Mouse (Mus musculus): ENCODE results near the gene Ifnb1. TPM values are rescaled to one million over a fixed set of nuclear protein-coding genes. Genes with fewer than 3 reads are reported as not detected.
A peak's percentile ranks its signal among the peaks of the same experiment; 100 is the strongest.

Ifnb1 gene
- polyA plus RNA-seq, 1 experiment from 2014 or later, result not detected

- no peak overlapping the region for H3K4me2 ChIP-seq
- no peak for DNase-seq (ENCODE audit: low spot score)
- no peak overlapping the region for H3K4me3 ChIP-seq (ENCODE audit: low read depth, low read length)
- WGBS, result 80% methylated on average over 7 of the region's 7 CpGs
- H3K27me3 ChIP-seq (replicated peaks; ENCODE audit: control insufficient read depth, insufficient read depth, low read length), result no peaks in the 10 kb centered on the region
- H3K27ac ChIP-seq (ENCODE audit: low read depth, low read length), result no peak overlapping the region
- 0 out of 2 replicates have a peak, but pooled peaks cover 3% of the 10 kb centered on the region for H3K4me1 ChIP-seq (replicated peaks; ENCODE audit: control insufficient read depth, insufficient read depth, low read length)
- no peaks in the 10 kb centered on the region for H3K9me3 ChIP-seq (ENCODE audit: control insufficient read depth, low read length)
- H3K36me3 ChIP-seq (ENCODE audit: control insufficient read depth, insufficient read depth, low read length), result no peaks in the 10 kb centered on the region
- ATAC-seq (replicated peaks; ENCODE audit: low FRiP score), result no peak
- no peak overlapping the region for H3K9ac ChIP-seq (ENCODE audit: low read depth, low read length)
These were observed 14.1 kb upstream of the Ifnb1 start for GRCm38 (mm10) chr4:88536640-88537039.

DNA sequence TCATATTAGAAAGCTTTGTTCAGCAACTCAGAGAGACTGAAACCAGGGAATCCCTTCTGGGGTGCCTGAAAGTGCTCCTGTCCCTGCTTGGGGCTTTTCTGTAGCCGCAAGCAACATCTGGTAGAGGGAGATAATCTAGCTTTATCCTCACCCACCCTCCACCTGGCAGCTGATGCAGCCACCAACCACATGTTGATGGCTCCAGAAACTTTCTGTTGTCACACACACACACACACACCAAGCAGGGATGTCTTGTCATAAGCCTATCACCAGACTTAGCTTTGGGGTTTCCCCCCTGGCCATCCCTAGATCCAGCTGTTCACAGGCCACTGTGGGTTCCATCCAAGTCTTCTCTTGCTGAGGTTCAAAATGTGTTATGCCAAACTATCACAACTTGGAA, 13.2 kb upstream of the Ifnb1 start:
- Histone ChIP-seq H3K9ac (ENCODE audit: low read depth, low read length) (no peak overlapping the region), H3K36me3 (ENCODE audit: control insufficient read depth, insufficient read depth, low read length) (no peaks in the 10 kb centered on the region), H3K4me1 (replicated peaks; ENCODE audit: control insufficient read depth, insufficient read depth, low read length) (0 out of 2 replicates have a peak, but pooled peaks cover 3% of the 10 kb centered on the region), H3K9me3 (ENCODE audit: control insufficient read depth, low read length) (no peaks in the 10 kb centered on the region), H3K4me3 (ENCODE audit: low read depth, low read length) (no peak overlapping the region), H3K27ac (ENCODE audit: low read depth, low read length) (no peak overlapping the region), H3K4me2 (no peak overlapping the region), H3K27me3 (replicated peaks; ENCODE audit: control insufficient read depth, insufficient read depth, low read length) (no peaks in the 10 kb centered on the region)
- DNase-seq (ENCODE audit: low spot score), result no peak
- ATAC-seq (replicated peaks; ENCODE audit: low FRiP score), result peak; percentile 93
- WGBS, result 50% methylated on average over 1 of the region's 1 CpGs

DNA sequence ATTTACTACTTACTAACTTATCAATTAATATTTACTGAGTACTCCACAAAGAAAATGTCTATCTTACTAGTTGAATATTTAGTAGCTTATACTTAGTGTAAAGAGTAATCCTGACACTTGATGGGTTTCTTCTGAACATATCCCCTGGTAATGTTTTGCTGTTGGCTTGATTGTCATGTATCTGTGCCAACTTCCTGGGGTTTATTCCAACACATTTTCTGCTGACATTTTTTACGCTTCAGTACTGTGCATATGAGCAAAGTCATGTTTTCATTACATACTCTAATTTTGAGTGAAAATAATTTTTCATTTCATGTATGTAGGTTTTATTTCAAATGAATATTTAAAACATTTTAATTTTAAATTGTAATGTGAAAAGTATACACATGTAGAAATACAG, 12.3 kb upstream of the Ifnb1 start:
- 82% methylated on average over 1 of the region's 1 CpGs for WGBS
- Histone ChIP-seq H3K36me3 (ENCODE audit: control insufficient read depth, insufficient read depth, low read length) (no peaks in the 10 kb centered on the region), H3K4me2 (no peak overlapping the region), H3K9me3 (ENCODE audit: control insufficient read depth, low read length) (no peaks in the 10 kb centered on the region), H3K27me3 (replicated peaks; ENCODE audit: control insufficient read depth, insufficient read depth, low read length) (no peaks in the 10 kb centered on the region), H3K27ac (ENCODE audit: low read depth, low read length) (no peak overlapping the region), H3K4me1 (replicated peaks; ENCODE audit: control insufficient read depth, insufficient read depth, low read length) (0 out of 2 replicates have a peak, but pooled peaks cover 3% of the 10 kb centered on the region), H3K4me3 (ENCODE audit: low read depth, low read length) (no peak overlapping the region), H3K9ac (ENCODE audit: low read depth, low read length) (no peak overlapping the region)
- DNase-seq (ENCODE audit: low spot score) (no peak), ATAC-seq (replicated peaks; ENCODE audit: low FRiP score) (no peak)

DNA sequence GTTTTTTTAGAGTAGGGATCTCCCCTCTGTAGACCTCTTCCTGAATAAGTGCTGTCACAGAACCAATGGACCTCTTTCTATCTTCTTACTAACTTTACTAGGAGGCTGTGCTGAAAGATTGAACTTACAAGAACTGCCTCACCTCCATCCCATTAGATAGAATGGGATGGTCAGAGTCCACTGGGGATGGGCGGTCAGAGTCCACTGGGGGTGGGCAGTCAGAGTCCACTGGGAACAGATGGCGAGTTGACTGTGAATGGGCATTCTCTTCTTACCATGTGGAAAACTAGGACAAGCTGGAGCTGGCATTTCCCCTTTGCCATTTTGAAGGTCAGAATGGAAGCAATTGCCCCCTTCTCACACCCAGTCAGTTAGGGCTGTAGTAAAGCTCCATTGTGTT, 10.9 kb upstream of the Ifnb1 start:
- Histone ChIP-seq H3K4me1 (replicated peaks; ENCODE audit: control insufficient read depth, insufficient read depth, low read length) (0 out of 2 replicates have a peak, but pooled peaks cover 3% of the 10 kb centered on the region), H3K4me3 (ENCODE audit: low read depth, low read length) (no peak overlapping the region), H3K9me3 (ENCODE audit: control insufficient read depth, low read length) (no peaks in the 10 kb centered on the region), H3K27me3 (replicated peaks; ENCODE audit: control insufficient read depth, insufficient read depth, low read length) (no peaks in the 10 kb centered on the region), H3K9ac (ENCODE audit: low read depth, low read length) (no peak overlapping the region), H3K4me2 (no peak overlapping the region), H3K36me3 (ENCODE audit: control insufficient read depth, insufficient read depth, low read length) (no peaks in the 10 kb centered on the region), H3K27ac (ENCODE audit: low read depth, low read length) (no peak overlapping the region)
- DNase-seq (ENCODE audit: low spot score), result no peak
- ATAC-seq (replicated peaks; ENCODE audit: low FRiP score), result no peak
- WGBS, result 86% methylated on average over 2 of the region's 2 CpGs

GRCm38 (mm10) chr4:88530892-88531291, 8.3 kb upstream of the Ifnb1 start:
- no peak overlapping the region for H3K9ac ChIP-seq (ENCODE audit: low read depth, low read length)
- no peak overlapping the region for H3K4me3 ChIP-seq (ENCODE audit: low read depth, low read length)
- H3K4me1 ChIP-seq (replicated peaks; ENCODE audit: control insufficient read depth, insufficient read depth, low read length), result no peaks in the 10 kb centered on the region
- ATAC-seq (replicated peaks; ENCODE audit: low FRiP score), result no peak
- no peak overlapping the region for H3K27ac ChIP-seq (ENCODE audit: low read depth, low read length)
- no peaks in the 10 kb centered on the region for H3K36me3 ChIP-seq (ENCODE audit: control insufficient read depth, insufficient read depth, low read length)
- WGBS, result 82% methylated on average over 2 of the region's 2 CpGs
- no peaks in the 10 kb centered on the region for H3K9me3 ChIP-seq (ENCODE audit: control insufficient read depth, low read length)
- DNase-seq (ENCODE audit: low spot score), result no peak
- H3K4me2 ChIP-seq, result no peak overlapping the region
- H3K27me3 ChIP-seq (replicated peaks; ENCODE audit: control insufficient read depth, insufficient read depth, low read length), result no peaks in the 10 kb centered on the region

DNA sequence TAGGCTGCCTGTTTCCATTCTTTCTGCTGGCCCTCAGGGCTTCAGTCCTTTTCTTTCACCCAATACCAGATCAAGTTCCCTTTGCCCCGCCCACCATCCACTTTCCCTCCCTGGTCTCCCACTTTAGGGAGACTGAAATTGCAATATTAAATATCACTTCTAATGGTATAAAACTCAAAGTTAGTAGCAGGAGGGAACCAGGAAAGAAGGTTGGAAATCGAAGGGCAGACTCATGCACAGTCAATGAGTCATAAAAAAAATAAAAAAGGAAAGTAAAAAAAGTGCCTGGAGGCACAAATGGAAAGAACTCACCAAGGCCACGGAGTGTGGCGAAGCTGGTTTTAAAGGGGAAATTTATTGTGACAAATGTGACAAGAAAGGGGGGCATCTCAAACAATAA, 7.7 kb upstream of the Ifnb1 start:
- Histone ChIP-seq H3K9me3 (ENCODE audit: control insufficient read depth, low read length) (no peaks in the 10 kb centered on the region), H3K27me3 (replicated peaks; ENCODE audit: control insufficient read depth, insufficient read depth, low read length) (no peaks in the 10 kb centered on the region), H3K36me3 (ENCODE audit: control insufficient read depth, insufficient read depth, low read length) (no peaks in the 10 kb centered on the region), H3K27ac (ENCODE audit: low read depth, low read length) (no peak overlapping the region), H3K9ac (ENCODE audit: low read depth, low read length) (no peak overlapping the region), H3K4me1 (replicated peaks; ENCODE audit: control insufficient read depth, insufficient read depth, low read length) (no peaks in the 10 kb centered on the region), H3K4me3 (ENCODE audit: low read depth, low read length) (no peak overlapping the region), H3K4me2 (no peak overlapping the region)
- no peak for DNase-seq (ENCODE audit: low spot score)
- no peak for ATAC-seq (replicated peaks; ENCODE audit: low FRiP score)
- WGBS, result 69% methylated on average over 4 of the region's 4 CpGs

DNA sequence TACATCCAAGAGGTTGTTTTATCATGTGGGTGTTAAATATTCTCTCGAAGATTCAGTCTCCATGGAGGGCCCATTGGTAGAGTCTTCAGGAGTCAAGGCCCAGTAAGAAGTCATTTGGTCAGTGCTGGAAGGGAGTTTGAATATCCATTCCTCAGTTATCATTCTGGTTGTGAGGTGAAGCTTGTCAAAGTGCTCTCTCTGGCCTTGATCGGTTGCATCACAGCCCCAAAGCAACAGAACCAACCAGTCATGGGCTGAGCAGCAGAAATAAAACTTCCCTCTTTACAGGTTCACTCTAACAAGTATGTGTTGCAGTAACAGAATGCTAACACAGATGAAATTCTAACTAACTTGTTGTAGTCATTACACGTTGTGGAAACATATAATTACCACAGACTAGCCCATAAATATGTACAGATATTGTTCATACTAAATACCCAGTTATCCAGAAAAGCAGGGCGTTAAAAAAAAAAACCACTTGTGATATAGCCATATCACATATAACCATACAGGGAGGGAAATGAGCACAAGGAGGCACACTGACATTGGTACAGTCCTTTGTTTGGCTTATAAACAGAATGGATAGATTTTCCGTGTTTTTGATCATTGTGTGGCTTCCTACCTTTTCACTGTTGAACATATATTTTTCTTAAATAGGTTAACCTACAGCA, 3.9 kb upstream of the Ifnb1 start:
- no peaks in the 10 kb centered on the region for H3K4me1 ChIP-seq (replicated peaks; ENCODE audit: control insufficient read depth, insufficient read depth, low read length)
- H3K4me3 ChIP-seq (ENCODE audit: low read depth, low read length), result no peak overlapping the region
- no peak overlapping the region for H3K27ac ChIP-seq (ENCODE audit: low read depth, low read length)
- no peaks in the 10 kb centered on the region for H3K27me3 ChIP-seq (replicated peaks; ENCODE audit: control insufficient read depth, insufficient read depth, low read length)
- ATAC-seq (replicated peaks; ENCODE audit: low FRiP score) (peak; percentile 73; the same call in 1 of the 2 replicates), DNase-seq (ENCODE audit: low spot score) (no peak)
- H3K36me3 ChIP-seq (ENCODE audit: control insufficient read depth, insufficient read depth, low read length), result no peaks in the 10 kb centered on the region
- WGBS, result 71% methylated on average over 5 of the region's 5 CpGs
- no peak overlapping the region for H3K4me2 ChIP-seq
- no peaks in the 10 kb centered on the region for H3K9me3 ChIP-seq (ENCODE audit: control insufficient read depth, low read length)
- no peak overlapping the region for H3K9ac ChIP-seq (ENCODE audit: low read depth, low read length)

- no peak overlapping the region for H3K9ac ChIP-seq (ENCODE audit: low read depth, low read length)
- no peaks in the 10 kb centered on the region for H3K36me3 ChIP-seq (ENCODE audit: control insufficient read depth, insufficient read depth, low read length)
- ATAC-seq (replicated peaks; ENCODE audit: low FRiP score) (no peak), DNase-seq (ENCODE audit: low spot score) (no peak)
- no peak overlapping the region for H3K27ac ChIP-seq (ENCODE audit: low read depth, low read length)
- H3K4me3 ChIP-seq (ENCODE audit: low read depth, low read length), result no peak overlapping the region
- H3K4me1 ChIP-seq (replicated peaks; ENCODE audit: control insufficient read depth, insufficient read depth, low read length), result no peaks in the 10 kb centered on the region
- no peaks in the 10 kb centered on the region for H3K9me3 ChIP-seq (ENCODE audit: control insufficient read depth, low read length)
- no peak overlapping the region for H3K4me2 ChIP-seq
- 69% methylated on average over 3 of the region's 3 CpGs for WGBS
- H3K27me3 ChIP-seq (replicated peaks; ENCODE audit: control insufficient read depth, insufficient read depth, low read length), result no peaks in the 10 kb centered on the region
These were observed 2.8 kb upstream of the Ifnb1 start for GRCm38 (mm10) chr4:88525393-88525792.

DNA sequence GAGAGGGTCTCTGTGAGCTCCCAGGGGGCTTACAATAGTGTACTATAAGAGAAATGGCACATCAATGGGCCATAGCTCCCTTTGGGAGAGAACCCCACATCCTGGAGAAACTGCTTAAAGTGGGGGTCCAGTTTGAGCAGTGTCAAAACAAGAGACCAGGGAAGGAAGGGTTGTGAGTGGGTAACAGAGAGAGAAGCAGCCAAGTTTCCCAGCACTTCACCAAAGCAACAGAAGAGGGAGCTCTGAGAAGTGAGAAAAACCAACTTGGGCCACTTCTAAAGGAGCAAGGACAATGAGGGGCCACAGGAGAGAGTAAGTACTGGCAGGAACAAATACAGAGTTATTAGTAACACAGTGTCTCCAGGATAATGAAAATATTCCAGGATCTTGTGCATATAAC, 667 bp upstream of the Ifnb1 start:
- Histone ChIP-seq H3K4me2 (no peak overlapping the region), H3K36me3 (ENCODE audit: control insufficient read depth, insufficient read depth, low read length) (no peaks in the 10 kb centered on the region), H3K9ac (ENCODE audit: low read depth, low read length) (no peak overlapping the region), H3K4me3 (ENCODE audit: low read depth, low read length) (no peak overlapping the region), H3K4me1 (replicated peaks; ENCODE audit: control insufficient read depth, insufficient read depth, low read length) (no peaks in the 10 kb centered on the region), H3K9me3 (ENCODE audit: control insufficient read depth, low read length) (no peaks in the 10 kb centered on the region), H3K27me3 (replicated peaks; ENCODE audit: control insufficient read depth, insufficient read depth, low read length) (no peaks in the 10 kb centered on the region), H3K27ac (ENCODE audit: low read depth, low read length) (no peak overlapping the region)
- no peak for ATAC-seq (replicated peaks; ENCODE audit: low FRiP score)
- DNase-seq (ENCODE audit: low spot score), result no peak

Data from liver, embryonic 11.5 days (tissue).